Mouse (Mus musculus) hindbrain, embryonic 12.5 days (tissue): ENCODE measurements around the gene Wnt5b. TPM values are rescaled to one million over a fixed set of nuclear protein-coding genes. Genes with fewer than 3 reads are reported as not detected.

Source experiments
- ATAC-seq: fragments of 200-750 bp; cut with Nextera tagmentation; 2 replicates; pipeline ENCODE4 v1.8.0; 2017; ENCODE audit warnings: moderate TSS enrichment; ENCODE audit not compliant: low FRiP score
- H3K27ac ChIP-seq: fragments of 300-500 bp; sonication (generic); 2 replicates; pipeline ENCODE4 v1.5.1; 2016; ENCODE audit warnings: mild to moderate bottlenecking
- H3K27me3 ChIP-seq: fragments of 300-500 bp; sonication (generic); 2 replicates; pipeline ENCODE4 v1.6.1; 2016; ENCODE audit warnings: mild to moderate bottlenecking
- H3K36me3 ChIP-seq: fragments of 300-500 bp; sonication (generic); 2 replicates; pipeline ENCODE4 v1.6.1; 2016; ENCODE audit warnings: mild to moderate bottlenecking
- H3K4me1 ChIP-seq: fragments of 300-500 bp; sonication (generic); 2 replicates; pipeline ENCODE4 v1.6.1; 2016
- H3K4me2 ChIP-seq: fragments of 300-500 bp; sonication (generic); replicated peaks from 2 replicates; pipeline ENCODE4 v1.6.1; 2016; ENCODE audit warnings: mild to moderate bottlenecking
- H3K4me3 ChIP-seq: fragments of 300-500 bp; sonication (generic); 2 replicates; pipeline ENCODE4 v1.5.1; 2016; ENCODE audit warnings: mild to moderate bottlenecking
- H3K9ac ChIP-seq: fragments of 300-500 bp; sonication (generic); 2 replicates; pipeline ENCODE4 v1.6.1; 2016; ENCODE audit warnings: mild to moderate bottlenecking, moderate library complexity
- H3K9me3 ChIP-seq: fragments of 300-500 bp; sonication (generic); replicated peaks from 2 replicates; pipeline ENCODE4 v1.6.1; 2016; ENCODE audit warnings: mild to moderate bottlenecking
- WGBS: fragments of 180-500 bp; shearing (Covaris S2); methylation state at CpG from one replicate; pipeline ENCODE4 v1.1.7; 2016; 5-methylcytosine and 5-hydroxymethylcytosine counted together
- polyA plus RNA-seq: library from polyadenylated mRNA; unstranded; fragments of >200 nt; fragmentation: Nextera tagmentation; extraction: Ambion mirVana; gene quantifications from 2 replicates; pipeline ENCODE4 v1.2.1, GENCODE M21; 2016

Wnt5b gene
- polyA plus RNA-seq, 1 experiment from 2014 or later, result 9.9 TPM

DNA sequence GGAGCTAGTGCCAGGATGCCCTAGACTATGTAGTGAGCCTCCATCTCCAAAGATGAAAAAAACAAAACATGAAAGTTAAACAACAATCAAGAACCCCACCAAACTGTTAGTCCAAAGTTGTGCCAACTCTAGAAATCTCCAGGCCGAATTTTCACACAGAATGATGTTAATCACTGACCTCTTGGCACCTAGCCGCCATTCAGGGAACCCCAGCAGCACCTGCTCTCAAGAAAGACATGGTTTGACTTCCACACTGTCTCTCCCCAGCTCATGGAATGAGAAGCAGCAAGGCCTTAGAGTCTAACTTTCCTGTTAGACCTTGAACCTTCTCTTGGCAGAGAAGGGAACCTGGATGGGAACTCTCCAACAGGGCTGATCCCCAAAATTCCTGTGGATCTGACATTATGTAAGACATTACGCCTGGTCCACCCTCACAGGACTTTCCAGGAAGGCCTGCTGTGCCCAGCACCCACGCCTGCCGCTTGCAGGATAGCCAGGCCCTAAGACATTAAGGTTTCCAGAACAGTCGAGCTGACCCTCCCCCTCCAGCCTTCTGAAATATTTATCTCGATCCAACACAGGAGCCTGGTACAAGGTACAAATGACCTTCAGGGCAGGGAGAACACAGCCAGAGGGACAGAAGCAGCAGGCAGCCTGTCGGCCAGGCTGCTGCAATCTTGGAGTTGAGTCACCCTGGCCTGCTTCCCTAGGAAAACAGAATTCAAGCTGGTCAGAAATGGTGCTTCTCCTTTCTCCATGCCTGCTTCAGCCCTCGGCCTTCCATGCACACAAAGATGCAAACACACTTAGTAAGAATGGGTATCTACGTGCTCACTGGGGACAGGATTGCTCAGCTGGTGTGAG, 77.0 kb downstream of the Wnt5b start:
- H3K9ac ChIP-seq, result no peak overlapping the region
- WGBS, result 71% methylated on average over 10 of the region's 10 CpGs

DNA sequence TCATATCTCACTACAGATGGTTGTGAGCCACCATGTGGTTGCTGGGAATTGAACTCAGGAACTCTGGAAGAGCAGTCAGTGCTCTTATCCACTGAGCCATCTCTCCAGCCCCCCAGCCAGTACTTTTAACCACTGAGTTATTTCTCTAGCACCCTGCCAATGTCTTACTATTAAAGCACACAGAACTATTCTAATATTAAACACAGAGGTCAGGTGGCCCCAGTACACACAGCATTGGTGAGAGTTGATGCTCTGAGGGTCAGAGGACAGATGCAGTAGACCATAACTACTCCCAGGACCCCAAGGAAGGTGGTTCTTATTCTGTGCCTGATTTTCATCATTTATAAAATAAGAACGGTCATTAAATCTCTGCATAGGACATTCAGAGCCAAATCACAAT, 78.0 kb downstream of the Wnt5b start:
- 96% methylated on average over 1 of the region's 1 CpGs for WGBS
- Histone ChIP-seq H3K4me2 (no peak overlapping the region), H3K4me3 (no peak overlapping the region), H3K27ac (no peak overlapping the region), H3K9ac (no peak overlapping the region), H3K36me3 (no peaks in the 10 kb centered on the region), H3K27me3 (no peaks in the 10 kb centered on the region), H3K4me1 (peaks cover 4% of the 10 kb centered on the region; the same call in 1 of the 2 replicates), H3K9me3 (no peaks in the 10 kb centered on the region)
- ATAC-seq, result no peak

More for the DNA sequence above, 77.0 kb downstream of the Wnt5b start:
- Histone ChIP-seq H3K9me3 (no peaks in the 10 kb centered on the region), H3K27ac (no peak overlapping the region), H3K4me3 (no peak overlapping the region), H3K4me1 (peaks cover 4% of the 10 kb centered on the region; the same call in 1 of the 2 replicates), H3K27me3 (no peaks in the 10 kb centered on the region), H3K4me2 (no peak overlapping the region), H3K36me3 (no peaks in the 10 kb centered on the region)
- ATAC-seq, result no peak

DNA sequence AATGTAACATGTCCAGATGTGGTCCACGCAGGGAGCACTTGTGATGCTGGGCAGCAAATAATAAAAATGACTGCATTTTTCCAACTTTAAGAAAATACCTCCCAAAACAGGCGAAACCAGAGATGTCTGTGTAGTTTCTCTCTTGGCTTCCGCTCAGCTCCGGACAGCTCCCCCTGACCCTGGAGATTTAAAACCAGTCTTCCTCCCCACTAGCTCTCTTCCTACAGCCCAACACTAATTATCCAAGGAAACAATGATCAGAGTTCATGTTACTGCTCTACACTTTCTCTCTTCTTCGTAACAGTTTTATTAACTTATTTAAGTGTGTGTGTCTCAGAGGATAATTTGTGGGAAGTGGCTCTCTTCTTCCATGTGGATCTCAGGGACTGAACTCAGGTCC, 83.8 kb downstream of the Wnt5b start:
- no peaks in the 10 kb centered on the region for H3K4me1 ChIP-seq
- no peak for ATAC-seq
- WGBS, result 85% methylated on average over 5 of the region's 5 CpGs
- no peak overlapping the region for H3K9ac ChIP-seq
- H3K27ac ChIP-seq, result no peak overlapping the region
- no peaks in the 10 kb centered on the region for H3K36me3 ChIP-seq
- no peaks in the 10 kb centered on the region for H3K9me3 ChIP-seq
- no peak overlapping the region for H3K4me2 ChIP-seq
- H3K27me3 ChIP-seq, result no peaks in the 10 kb centered on the region
- H3K4me3 ChIP-seq, result no peak overlapping the region

DNA sequence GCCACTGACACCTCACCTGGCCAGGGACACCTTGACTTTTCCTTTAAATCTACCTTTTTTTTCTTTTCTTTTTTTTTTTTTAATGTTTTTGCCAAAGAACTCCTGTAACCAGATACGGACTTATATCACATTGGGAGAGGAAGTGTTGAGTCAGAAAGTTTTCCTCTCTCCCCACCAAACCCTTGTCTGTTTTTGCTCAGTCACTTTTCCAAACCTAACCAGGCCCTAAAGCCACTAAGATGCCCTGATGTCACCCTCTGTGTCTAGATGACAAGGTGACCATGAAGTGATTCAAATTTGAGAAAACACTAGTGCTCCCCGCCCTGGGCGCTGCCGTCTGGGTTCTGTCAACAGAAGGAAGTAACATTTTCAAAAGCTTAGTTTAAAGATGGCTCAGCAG, 85.1 kb downstream of the Wnt5b start:
- no peaks in the 10 kb centered on the region for H3K27me3 ChIP-seq
- no peak overlapping the region for H3K9ac ChIP-seq
- no peak overlapping the region for H3K4me3 ChIP-seq
- H3K27ac ChIP-seq, result no peak overlapping the region
- no peaks in the 10 kb centered on the region for H3K4me1 ChIP-seq
- H3K36me3 ChIP-seq, result no peaks in the 10 kb centered on the region
- H3K9me3 ChIP-seq, result no peaks in the 10 kb centered on the region
- H3K4me2 ChIP-seq, result no peak overlapping the region
- ATAC-seq, result no peak
- WGBS, result 78% methylated on average over 4 of the region's 4 CpGs

DNA sequence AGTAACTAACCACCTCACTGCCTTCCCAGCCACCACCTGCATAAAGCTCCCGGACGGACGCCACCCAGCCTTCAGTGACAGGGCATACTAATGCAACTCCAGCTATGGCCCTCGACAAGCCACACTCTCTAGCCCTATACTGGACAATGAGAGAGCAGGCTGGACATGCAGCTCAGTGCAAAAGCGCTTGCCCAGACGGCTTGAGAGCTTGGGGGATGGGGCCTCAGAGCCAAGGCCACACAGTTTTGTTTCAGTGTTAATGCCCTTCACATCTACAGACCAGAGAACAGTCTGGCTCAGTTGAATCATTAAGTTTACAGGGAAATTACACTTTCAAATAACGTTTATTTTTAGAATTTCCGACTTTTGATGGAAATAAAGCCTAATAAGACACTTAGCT, 86.0 kb downstream of the Wnt5b start:
- WGBS, result 66% methylated on average over 8 of the region's 8 CpGs

DNA sequence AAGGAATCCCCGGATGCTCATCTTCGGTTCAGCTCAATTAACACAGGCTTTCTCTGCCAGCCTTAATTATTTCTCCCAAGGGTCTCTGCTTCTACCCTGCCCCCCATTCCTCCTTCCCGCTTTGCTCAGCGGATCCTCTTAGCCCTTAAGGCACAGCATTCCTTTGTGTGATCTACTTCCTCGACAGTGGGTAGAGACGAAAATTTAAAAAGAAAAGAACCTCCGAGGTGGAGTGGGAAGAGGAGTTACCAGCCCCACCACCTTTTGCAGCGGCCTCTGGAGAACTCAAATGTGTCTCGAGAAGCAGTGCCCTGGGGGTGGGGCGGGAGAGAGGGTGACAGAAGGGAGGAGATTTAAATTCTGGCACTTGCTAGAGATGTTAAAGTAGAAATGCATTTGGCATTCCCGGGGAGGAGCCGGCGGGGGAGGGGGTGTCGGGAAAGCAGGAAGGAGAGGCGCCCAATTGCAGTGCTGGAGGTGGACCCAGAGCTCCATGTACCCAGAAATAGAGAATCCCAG, 92.1 kb downstream of the Wnt5b start:
- H3K27ac ChIP-seq, result peak overlapping the region; percentile 88
- H3K4me1 ChIP-seq, result peaks cover 20% of the 10 kb centered on the region
- H3K9me3 ChIP-seq, result no peaks in the 10 kb centered on the region
- 0 out of 2 replicates have a peak, but pooled peaks cover 6% of the 10 kb centered on the region for H3K27me3 ChIP-seq
- H3K4me3 ChIP-seq, result peak overlapping the region; percentile 35
- H3K36me3 ChIP-seq, result no peaks in the 10 kb centered on the region
- peak; percentile 74 for ATAC-seq
- H3K4me2 ChIP-seq, result peak overlapping the region; percentile 62
- peak overlapping the region; percentile 57 for H3K9ac ChIP-seq
- under 1% methylated on average over 15 of the region's 15 CpGs for WGBS

More for the DNA sequence above, 86.0 kb downstream of the Wnt5b start:
- ATAC-seq, result no peak
- no peaks in the 10 kb centered on the region for H3K36me3 ChIP-seq
- H3K9me3 ChIP-seq, result no peaks in the 10 kb centered on the region
- no peak overlapping the region for H3K4me2 ChIP-seq
- H3K9ac ChIP-seq, result no peak overlapping the region
- H3K27ac ChIP-seq, result no peak overlapping the region
- no peak overlapping the region for H3K4me3 ChIP-seq
- H3K27me3 ChIP-seq, result no peaks in the 10 kb centered on the region
- no peaks in the 10 kb centered on the region for H3K4me1 ChIP-seq

DNA sequence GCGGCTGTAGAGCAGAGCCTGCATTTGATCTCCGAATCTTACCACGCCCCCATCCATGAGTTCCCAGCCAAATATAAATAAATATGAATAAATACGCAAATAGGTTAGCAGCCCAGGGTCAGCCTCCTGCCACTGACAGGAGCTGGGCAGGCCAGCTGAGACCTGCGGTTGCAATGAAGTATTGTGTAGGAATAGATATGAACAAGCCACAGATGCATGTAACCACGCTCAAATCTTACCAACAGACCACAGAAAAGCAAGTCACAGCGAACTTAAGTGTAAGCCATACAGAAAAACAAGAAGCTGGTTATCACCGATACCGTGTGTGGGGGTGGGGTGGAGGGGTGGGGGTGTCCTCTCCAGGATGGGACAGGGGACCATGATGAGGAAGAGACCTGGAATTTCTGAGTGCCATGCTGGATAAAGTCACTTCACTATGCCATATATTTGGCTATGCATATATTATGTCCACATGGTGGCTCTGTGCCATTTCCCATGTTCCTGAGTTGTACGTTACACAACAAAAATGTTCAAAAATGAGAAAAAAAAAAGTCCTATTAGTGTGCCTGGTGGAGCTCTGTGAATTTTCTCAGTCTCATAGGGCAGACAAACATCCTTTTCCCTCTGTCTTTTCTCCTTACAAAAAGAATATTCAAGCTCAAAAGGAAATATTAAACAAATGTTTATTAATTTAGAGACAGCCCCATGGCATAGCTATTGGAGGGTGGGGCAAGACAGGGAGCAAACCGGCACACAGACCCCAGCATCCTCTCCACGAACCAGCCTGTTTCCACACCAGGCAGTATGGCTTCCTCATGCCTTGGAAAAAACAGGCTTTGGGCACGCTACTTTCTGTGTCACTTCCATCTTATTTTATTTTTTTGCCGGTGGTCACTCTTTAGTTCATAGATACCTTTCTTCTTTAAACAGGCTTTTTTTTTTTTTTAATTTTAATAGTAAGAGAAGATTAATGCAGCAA, 92.9 kb downstream of the Wnt5b start:
- H3K9me3 ChIP-seq, result no peaks in the 10 kb centered on the region
- peak; percentile 53; the same call in 1 of the 2 replicates for ATAC-seq
- peaks cover 20% of the 10 kb centered on the region for H3K4me1 ChIP-seq
- H3K9ac ChIP-seq, result no peak overlapping the region; the same call in 1 of the 2 replicates
- H3K36me3 ChIP-seq, result no peaks in the 10 kb centered on the region
- H3K4me3 ChIP-seq, result no peak overlapping the region; the same call in 1 of the 2 replicates
- H3K27ac ChIP-seq, result peak overlapping the region; percentile 88
- 45% methylated on average over 14 of the region's 14 CpGs for WGBS
- peak overlapping the region; percentile 62 for H3K4me2 ChIP-seq
- 0 out of 2 replicates have a peak, but pooled peaks cover 6% of the 10 kb centered on the region for H3K27me3 ChIP-seq

DNA sequence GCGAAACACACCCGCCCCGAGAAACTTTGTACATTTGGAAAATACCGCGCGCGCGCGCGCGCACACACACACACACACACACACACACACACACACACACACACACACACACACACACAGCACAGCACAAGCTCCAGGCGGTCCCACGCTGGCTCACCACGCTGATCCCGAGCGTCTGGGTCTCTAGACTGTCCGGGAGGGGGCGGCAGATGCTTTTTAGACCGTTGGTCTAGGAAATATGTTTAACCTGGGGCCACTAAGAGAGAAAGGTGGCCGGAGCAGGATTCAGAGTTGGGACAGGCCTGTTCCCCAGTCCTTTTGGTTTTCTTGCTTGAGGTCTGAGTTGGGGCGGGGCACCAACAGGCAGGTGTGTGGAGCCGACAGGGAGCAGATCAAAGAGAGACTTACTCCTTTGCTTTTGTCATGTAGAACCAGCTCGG, 95.1 kb downstream of the Wnt5b start:
- H3K36me3 ChIP-seq, result no peaks in the 10 kb centered on the region
- H3K27me3 ChIP-seq, result 0 out of 2 replicates have a peak, but pooled peaks cover 6% of the 10 kb centered on the region
- peaks cover 20% of the 10 kb centered on the region for H3K4me1 ChIP-seq
- H3K9ac ChIP-seq, result peak overlapping the region; percentile 41; the same call in 1 of the 2 replicates
- no peaks in the 10 kb centered on the region for H3K9me3 ChIP-seq
- no peak overlapping the region for H3K27ac ChIP-seq
- ATAC-seq, result peak; percentile 35; the same call in 1 of the 2 replicates
- H3K4me2 ChIP-seq, result peak overlapping the region; percentile 59
- 4% methylated on average over 23 of the region's 23 CpGs for WGBS
- peak overlapping the region; percentile 25 for H3K4me3 ChIP-seq

DNA sequence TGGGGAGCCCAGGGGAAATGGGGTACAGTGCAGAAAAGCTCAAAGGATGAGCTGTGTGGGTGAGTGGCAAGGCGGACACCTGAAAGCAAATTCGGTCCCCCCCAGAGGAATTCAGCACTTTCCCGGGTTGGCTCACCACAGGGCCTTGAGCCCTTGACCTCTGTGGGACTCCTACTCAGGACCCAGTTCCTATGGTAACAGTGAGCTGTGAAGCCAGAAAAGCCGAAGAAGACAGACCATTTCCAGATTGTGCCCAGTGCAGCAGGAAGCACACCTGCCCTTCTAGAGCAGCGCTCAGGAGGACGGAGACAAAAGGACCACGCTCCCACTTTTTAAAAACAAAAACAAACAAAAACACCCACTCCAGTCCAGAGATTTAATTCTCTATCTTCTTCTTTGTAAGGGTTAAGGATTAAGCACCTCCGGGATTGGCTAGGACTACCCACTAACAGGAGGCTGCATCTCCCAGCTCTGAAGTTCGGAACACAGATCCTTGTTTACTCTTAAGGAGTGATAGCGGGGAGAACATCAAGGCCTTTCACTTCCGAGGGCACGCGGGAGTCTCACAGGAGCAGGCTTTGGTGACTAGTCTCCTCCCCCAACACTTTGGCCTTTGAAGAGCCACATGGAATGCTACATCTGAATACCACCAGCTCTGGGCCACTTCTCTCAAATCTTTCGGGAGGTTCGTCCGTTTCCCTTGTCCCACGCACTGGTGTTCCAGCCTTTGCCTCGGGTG, 95.7 kb downstream of the Wnt5b start:
- H3K36me3 ChIP-seq, result no peaks in the 10 kb centered on the region
- peak overlapping the region; percentile 59 for H3K4me2 ChIP-seq
- H3K9me3 ChIP-seq, result no peaks in the 10 kb centered on the region
- 0 out of 2 replicates have a peak, but pooled peaks cover 6% of the 10 kb centered on the region for H3K27me3 ChIP-seq
- peaks cover 25% of the 10 kb centered on the region for H3K4me1 ChIP-seq
- peak overlapping the region; percentile 25 for H3K4me3 ChIP-seq
- H3K27ac ChIP-seq, result no peak overlapping the region
- 8% methylated on average over 18 of the region's 18 CpGs for WGBS
- H3K9ac ChIP-seq, result peak overlapping the region; percentile 41; the same call in 1 of the 2 replicates
- ATAC-seq, result no peak

DNA sequence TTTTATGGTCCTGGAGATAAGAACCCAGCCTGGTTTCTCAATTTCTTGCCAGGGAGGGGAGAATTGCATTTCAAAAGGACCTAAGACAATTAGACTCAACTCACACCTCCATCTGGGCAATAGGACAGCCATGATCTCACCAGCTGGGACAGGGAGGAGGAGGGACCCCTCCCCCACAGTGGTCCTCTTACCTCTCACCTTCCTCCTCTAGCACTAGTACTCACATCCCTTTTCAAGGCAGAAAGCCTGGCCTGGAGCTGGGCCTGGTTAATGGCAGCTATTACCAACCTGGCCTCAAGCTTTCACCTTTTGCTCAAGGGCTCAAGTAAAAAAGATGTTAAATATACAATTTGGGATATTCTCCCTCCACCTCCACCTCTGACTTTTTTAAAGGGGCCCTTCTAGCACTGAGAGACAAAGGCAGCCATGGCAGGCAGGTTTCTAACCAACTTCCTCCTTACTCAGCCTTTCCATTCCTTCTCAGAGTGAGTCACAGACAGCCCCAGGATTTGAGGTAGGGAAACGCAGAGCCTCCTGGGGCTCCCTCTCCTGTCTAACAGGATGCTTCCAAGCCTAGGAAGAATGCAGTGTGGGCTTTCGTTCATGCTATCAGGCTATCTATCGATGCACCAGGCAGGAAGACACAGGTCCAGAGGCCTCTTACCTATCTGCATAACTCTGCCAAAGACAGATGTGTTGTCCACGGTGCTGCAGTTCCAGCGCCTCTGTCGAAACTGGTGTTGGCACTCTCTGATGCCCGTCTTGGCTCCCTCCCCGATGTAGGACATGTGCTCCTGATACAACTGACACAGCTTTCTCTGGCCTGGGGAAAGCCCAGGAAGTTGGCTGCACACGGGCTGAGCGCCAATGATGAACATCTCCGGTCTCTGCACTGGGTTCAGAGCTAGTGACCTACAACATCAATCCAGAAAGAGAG, 98.2 kb downstream of the Wnt5b start:
- Histone ChIP-seq H3K4me2 (no peak overlapping the region), H3K4me3 (no peak overlapping the region), H3K4me1 (peaks cover 17% of the 10 kb centered on the region), H3K36me3 (no peaks in the 10 kb centered on the region), H3K27me3 (0 out of 2 replicates have a peak, but pooled peaks cover 6% of the 10 kb centered on the region), H3K27ac (no peak overlapping the region), H3K9ac (no peak overlapping the region), H3K9me3 (no peaks in the 10 kb centered on the region)
- ATAC-seq, result no peak
- WGBS, result 79% methylated on average over 11 of the region's 11 CpGs
